Mouse (Mus musculus) inflammation-experienced regulatory T-cells (primary cell): ENCODE data around the gene Edem1. TPM values are rescaled to one million over a fixed set of nuclear protein-coding genes. Genes with fewer than 3 reads are reported as not detected.

Experiments
- polyA plus RNA-seq, 2 experiments: library from polyadenylated mRNA; unstranded; fragments of 100-300 nt; shearing (Covaris generic); gene quantifications; one replicate each; pipeline ENCODE4 v1.2.1; 2017

Edem1 gene
- polyA plus RNA-seq = 100 to 1,000 TPM; 128 to 156 TPM

DNA sequence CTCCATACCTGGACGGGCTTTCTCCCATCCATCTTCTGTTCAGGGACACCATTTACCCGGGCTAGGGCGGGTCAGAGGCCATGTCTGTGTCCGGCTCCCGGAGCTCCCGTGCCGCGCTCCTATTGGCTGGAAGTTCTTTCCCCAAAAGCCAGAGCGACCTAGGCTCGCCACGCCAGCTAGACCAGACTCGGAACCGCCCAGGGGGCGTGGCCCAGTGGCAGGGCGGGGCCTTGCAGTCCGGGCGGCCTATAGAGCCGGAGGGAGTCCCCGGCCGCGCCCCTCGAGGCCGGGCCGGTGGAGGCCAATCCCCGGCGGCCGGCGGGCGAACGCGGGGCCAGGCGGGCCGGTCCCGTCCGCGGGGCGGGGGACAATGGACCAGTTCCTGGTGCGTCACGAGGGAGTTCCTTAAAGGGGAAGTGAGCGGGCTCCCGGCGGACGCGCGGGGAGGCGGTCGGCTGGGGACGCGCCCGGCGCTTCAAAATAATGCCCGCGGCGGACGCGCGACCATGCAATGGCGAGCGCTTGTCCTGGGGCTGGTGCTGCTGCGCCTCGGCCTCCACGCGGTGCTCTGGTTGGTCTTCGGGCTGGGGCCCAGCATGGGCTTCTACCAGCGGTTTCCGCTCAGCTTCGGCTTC lies at the start of gene Edem1:
TSS of gene Edem1 (plus strand) at position 408 of the 635 bp plus-strand sequence.

DNA sequence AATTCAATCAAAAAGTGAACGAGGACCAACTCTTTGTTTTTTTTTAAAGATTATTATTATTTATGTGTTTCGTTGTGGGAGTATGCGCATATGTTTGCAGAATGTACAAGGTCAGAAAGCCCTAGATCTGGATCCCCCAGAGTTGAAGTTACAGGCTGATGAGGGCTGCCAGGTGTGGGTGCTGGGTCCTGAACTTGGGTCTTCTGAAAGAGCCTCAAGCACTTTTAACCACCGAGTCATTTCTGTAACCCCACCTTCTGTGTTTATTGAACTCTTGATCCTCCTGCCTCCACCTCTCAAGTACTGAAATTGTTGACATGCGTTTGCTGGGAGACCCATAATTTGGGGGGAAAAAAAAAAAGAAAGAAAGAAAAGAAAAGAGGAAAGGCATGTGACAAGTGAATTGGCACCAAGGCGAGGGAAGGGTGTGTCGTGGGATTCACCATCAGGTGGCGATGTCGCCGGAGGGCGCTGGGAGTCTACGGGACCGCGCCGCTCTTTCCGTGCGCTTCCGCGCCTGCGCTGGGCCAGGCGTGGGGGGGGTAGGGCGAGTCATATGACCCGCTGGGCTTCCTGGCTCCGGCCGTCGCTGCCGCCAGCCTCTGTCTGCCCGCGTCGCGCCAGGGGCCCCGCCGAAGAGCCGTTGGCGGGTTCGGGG lies 45.8 kb upstream of the Edem1 start, which contains the start of gene Arl8b:
TSS of gene Arl8b (plus strand) at position 574 of the 658 bp plus-strand sequence.

Other genes starting within 250 kb of the Edem1 start
- 10 to 100 TPM; 57.4 to 66.9 TPM for gene Bhlhe40, start 168.0 kb upstream of the Edem1 start, polyA plus RNA-seq
- 10 to 100 TPM; 56.0 to 76.3 TPM for gene Arl8b, start 45.5 kb upstream of the Edem1 start, polyA plus RNA-seq